Mouse (Mus musculus) liver, postnatal 0 days (tissue): ENCODE data around the gene Immp2l.

ENCODE experiments used
- CTCF ChIP-seq: sonication (generic); IDR thresholded peaks from 2 replicates; pipeline ENCODE4 v1.5.1; 2016; ENCODE audit warnings: antibody characterized with exemption, low read depth
- EP300 ChIP-seq: IDR thresholded peaks from 2 replicates; pipeline ENCODE4 v1.6.1; 2016; ENCODE audit warnings: antibody characterized with exemption, low read depth, mild to moderate bottlenecking

GRCm38 (mm10) chr12:40979716-40980115 lies 44.2 kb upstream of the Immp2l start:
- TF ChIP-seq CTCF (no peak), EP300 (no peak)
